Mouse (Mus musculus) olfactory bulb, adult 2 months (tissue): ENCODE results near the gene Fcrlb. TPM values are rescaled to one million over a fixed set of nuclear protein-coding genes. Genes with fewer than 3 reads are reported as not detected.
A peak's percentile ranks its signal among the peaks of the same experiment; 100 is the strongest.

Experiments used
- H3K27ac ChIP-seq: fragments of 200-500 bp; 2 replicates; pipeline ENCODE4 v1.5.1; 2012; ENCODE audit warnings: low read depth, low read length; ENCODE audit not compliant: insufficient read depth
- H3K4me1 ChIP-seq: fragments of 200-500 bp; 2 replicates; pipeline ENCODE4 v1.6.1; 2012; ENCODE audit warnings: low read length; ENCODE audit not compliant: control insufficient read depth, insufficient read depth
- H3K4me3 ChIP-seq: fragments of 200-500 bp; 2 replicates; pipeline ENCODE4 v1.5.1; 2012; ENCODE audit warnings: mild to moderate bottlenecking, low read depth, low read length, moderate library complexity; ENCODE audit not compliant: insufficient read depth
- CTCF ChIP-seq: fragments of 200-500 bp; IDR thresholded peaks from 2 replicates; pipeline ENCODE4 v1.5.1; 2012; ENCODE audit warnings: low read depth, mild to moderate bottlenecking, low read length, moderate library complexity; ENCODE audit not compliant: insufficient read depth
- POLR2A ChIP-seq: fragments of 200-500 bp; IDR thresholded peaks from 2 replicates; pipeline ENCODE4 v1.6.1; 2012; ENCODE audit warnings: mild to moderate bottlenecking, low read depth, low read length, moderate library complexity; ENCODE audit not compliant: insufficient read depth
- WGBS: fragments of 180-500 bp; shearing (Covaris S2); methylation state at CpG from one replicate; pipeline ENCODE4 v1.1.7; 2018; 5-methylcytosine and 5-hydroxymethylcytosine counted together
- polyA plus RNA-seq: library from polyadenylated mRNA; stranded (reverse); fragments of >200 nt; gene quantifications from 2 replicates; pipeline ENCODE4 v1.2.4, GENCODE M21; 2012; ENCODE audit warnings: low replicate concordance; ENCODE audit not compliant: missing spikeins, insufficient read depth, insufficient read length

The Fcrlb gene
- polyA plus RNA-seq, 1 experiment = not detected

DNA sequence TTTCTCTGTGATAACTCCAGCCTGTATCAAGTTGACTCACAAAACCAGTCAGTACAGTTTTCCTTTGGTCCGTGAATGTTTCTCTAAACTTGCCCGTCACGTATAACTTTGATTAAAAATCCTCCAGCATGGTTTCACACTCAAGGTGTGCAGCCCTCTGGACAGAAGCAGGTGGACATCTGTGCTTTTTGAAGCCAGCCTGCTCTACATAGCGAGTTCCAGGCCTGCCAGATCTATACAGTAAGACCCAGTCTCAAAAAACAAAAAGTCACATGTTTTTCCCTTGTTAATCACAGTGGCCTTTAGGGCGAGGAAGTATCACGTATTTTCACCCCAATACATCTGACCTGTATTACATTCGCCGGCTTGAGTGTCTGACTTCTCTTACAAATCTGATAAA is 28.4 kb downstream of the Fcrlb start:
- Histone ChIP-seq H3K27ac (no peak overlapping the region), H3K4me3 (peak overlapping the region; percentile 60; the same call in 1 of the 2 replicates), H3K4me1 (peaks cover 4% of the 10 kb centered on the region; the same call in 1 of the 2 replicates)
- 20% methylated on average over 8 of the region's 8 CpGs for WGBS
- no peak for TF ChIP-seq CTCF
- TF ChIP-seq POLR2A = no peak

DNA sequence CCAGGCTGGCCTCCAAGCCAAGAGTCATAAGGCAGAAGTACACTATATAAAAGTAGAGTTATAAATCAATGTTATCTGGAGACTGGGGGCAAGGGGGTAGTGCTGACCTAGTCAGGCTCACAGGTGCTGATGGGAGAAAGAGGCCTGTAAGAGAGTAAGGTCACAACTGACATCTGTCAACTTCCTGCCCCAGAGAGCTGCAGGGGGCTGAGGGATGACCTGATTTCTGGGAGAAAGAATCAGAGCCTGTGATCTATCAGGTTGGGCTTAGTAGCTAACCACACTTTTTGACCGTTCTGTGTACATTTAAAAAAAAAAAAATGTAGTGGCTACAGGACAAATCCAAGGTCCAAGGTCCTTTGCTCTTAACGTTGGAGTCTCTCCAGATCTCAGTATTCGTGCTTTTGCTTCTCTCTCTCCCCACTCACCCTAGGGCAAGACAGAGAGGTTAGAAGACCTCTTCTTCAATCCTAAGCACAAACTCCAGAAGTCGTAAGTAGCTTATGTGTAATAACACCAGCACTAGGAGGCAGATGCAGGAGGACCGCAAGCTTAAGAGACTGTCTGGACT is 29.7 kb downstream of the Fcrlb start:
- H3K27ac ChIP-seq = no peak overlapping the region
- H3K4me3 ChIP-seq = no peak overlapping the region
- H3K4me1 ChIP-seq = peaks cover 4% of the 10 kb centered on the region; the same call in 1 of the 2 replicates
- WGBS = 83% methylated on average over 5 of the region's 5 CpGs
- TF ChIP-seq POLR2A (no peak), CTCF (no peak)

- no peak overlapping the region for H3K4me3 ChIP-seq
- no peak overlapping the region for H3K27ac ChIP-seq
- WGBS = 92% methylated on average over 5 of the region's 5 CpGs
- no peak for TF ChIP-seq CTCF
- TF ChIP-seq POLR2A = no peak
- no peaks in the 10 kb centered on the region for H3K4me1 ChIP-seq
These were observed 35.8 kb downstream of the Fcrlb start for GRCm38 (mm10) chr1:170876906-170877305.

DNA sequence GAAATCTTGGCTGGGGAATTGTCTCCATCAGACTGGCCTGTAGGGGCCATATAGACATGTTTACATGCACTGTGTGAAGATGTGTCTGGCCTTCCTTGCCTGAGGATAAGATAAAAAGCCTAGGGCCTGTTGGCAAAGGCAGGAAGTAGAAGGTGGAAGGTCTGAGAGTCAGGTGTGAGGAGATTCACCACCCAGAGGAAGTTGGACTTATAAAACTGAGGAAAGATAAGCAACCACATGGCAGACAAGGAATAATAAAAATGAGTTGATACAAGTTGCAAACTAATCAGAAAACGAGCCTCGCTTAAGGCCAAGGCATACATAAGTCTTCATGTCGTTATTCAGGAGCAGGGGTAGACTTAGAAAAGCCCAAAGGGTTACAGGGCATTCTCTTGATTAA is 37.1 kb downstream of the Fcrlb start:
- 93% methylated on average over 3 of the region's 3 CpGs for WGBS
- Histone ChIP-seq H3K4me3 (no peak overlapping the region), H3K4me1 (no peaks in the 10 kb centered on the region), H3K27ac (no peak overlapping the region)
- TF ChIP-seq POLR2A = no peak
- TF ChIP-seq CTCF = no peak

DNA sequence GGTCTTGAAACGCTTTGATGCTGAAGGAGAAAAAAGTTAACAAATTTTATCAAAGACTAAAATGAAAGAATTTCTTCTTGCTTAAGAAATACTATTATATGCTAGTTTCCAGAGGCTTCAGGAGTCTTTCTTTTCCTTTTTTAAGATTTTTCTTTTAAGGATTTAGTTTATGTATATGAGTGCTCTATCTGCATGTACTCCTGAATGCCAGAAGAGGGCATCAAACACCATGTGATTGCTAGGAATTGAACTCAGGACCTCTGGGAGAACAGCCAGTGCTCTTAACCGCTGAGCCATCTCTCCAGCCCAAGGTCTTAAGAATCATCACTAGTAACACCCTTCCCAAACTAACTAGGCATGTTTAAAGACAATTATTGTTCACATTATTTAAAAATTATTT is 40.8 kb downstream of the Fcrlb start:
- WGBS = 95% methylated on average over 2 of the region's 2 CpGs
- no peak for TF ChIP-seq POLR2A
- no peak for TF ChIP-seq CTCF
- no peak overlapping the region for H3K4me3 ChIP-seq
- no peak overlapping the region for H3K27ac ChIP-seq
- H3K4me1 ChIP-seq = no peaks in the 10 kb centered on the region

GRCm38 (mm10) chr1:170871402-170871801 is 41.3 kb downstream of the Fcrlb start:
- H3K27ac ChIP-seq = no peak overlapping the region
- H3K4me1 ChIP-seq = no peaks in the 10 kb centered on the region
- H3K4me3 ChIP-seq = no peak overlapping the region
- TF ChIP-seq CTCF (no peak), POLR2A (no peak)
- 91% methylated on average over 6 of the region's 6 CpGs for WGBS

DNA sequence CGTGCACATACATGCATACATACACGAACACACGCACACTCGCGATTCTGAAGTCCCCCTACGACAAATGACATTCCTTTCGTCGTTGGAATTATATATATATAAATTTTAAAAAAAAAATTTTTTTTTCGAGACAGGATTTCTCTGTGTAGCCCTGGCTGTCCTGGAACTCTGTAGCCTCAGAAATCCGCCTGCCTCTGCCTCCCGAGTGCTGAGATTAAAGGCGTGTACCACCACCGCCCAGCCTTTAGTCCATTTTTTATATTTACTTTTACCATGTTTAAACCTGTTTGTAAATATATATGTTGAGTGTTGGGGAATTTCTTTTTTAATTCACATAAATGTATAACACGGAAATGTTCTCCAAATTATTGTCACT is 43.8 kb downstream of the Fcrlb start:
- no peak overlapping the region for H3K27ac ChIP-seq
- WGBS = 14% methylated on average over 14 of the region's 14 CpGs
- no peaks in the 10 kb centered on the region for H3K4me1 ChIP-seq
- no peak for TF ChIP-seq POLR2A
- H3K4me3 ChIP-seq = peak overlapping the region; percentile 98

DNA sequence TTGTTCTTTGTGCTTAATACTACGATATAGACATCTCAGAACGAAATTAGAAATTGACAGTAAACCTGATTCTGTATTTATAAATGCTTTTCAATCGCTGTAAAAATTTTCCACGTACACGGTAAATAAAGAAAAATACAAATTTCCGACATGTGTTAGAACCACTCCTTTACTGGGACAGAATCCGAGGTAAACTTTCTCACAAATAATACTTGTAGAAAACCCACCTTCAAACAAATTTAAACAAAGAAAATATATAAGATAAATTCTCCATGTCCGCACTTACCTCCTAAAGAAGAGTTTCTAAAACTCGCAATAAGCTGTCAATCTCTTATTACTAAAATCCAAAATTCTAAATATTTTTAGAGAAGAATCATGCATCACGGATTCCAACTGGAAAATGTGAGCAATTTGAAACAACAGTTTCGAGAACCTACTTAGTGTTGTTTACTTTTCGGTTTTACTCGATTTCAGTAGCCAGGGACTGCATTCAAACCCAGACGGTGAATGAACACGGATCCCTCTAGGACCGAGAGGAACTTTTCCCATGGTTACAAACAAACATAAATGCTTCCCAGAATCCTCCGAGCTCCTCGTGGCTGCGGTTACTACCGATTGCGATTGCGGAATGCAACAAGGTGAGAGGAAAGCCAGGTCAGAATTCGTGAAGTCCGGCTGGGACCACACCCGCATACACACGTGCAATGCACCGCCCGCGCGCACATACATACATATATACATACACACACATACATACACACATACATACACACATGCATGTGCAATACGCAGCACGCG is 44.4 kb downstream of the Fcrlb start:
- WGBS = under 1% methylated on average over 33 of the region's 33 CpGs
- no peak overlapping the region for H3K27ac ChIP-seq
- no peak for TF ChIP-seq POLR2A
- TF ChIP-seq CTCF = no peak
- peak overlapping the region; percentile 98 for H3K4me3 ChIP-seq
- H3K4me1 ChIP-seq = no peaks in the 10 kb centered on the region

DNA sequence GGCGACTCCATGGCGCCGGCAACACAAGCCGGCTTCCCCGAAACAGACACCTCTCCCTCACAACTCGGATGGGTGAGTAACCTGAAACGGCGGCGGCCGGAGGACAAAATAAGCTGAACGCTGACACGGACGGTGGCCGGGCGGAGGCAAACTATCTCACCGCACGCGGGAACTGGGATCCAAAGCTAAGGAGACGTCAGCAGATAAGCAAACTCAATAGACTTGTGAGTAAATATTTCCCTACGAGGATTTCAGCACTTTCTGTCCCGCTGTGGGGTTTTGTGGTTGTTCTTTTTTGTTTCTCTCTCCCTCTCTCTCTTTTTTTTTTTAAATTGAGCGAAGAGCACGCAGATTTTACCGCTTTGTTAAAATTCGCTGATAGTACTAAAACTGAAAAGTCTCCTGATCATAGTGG is 45.0 kb downstream of the Fcrlb start, which contains the start of gene Atf6:
Gene Atf6 (minus strand): TSS at position 81 of the 415 bp plus-strand sequence.
- TF ChIP-seq CTCF (no peak), POLR2A (no peak)
- H3K4me1 ChIP-seq = no peaks in the 10 kb centered on the region
- 0 out of 2 replicates have a peak within 1 kb of the TSS, but pooled peaks have one; percentile 16 for H3K27ac ChIP-seq
- 1% methylated on average over 25 of the region's 25 CpGs for WGBS
- H3K4me3 ChIP-seq = peak within 1 kb of the TSS; percentile 98
